Mouse (Mus musculus) colon, adult 2 months (tissue): ENCODE results near the gene Olfr1491. TPM values are rescaled to one million over a fixed set of nuclear protein-coding genes. Genes with fewer than 3 reads are reported as not detected.

Source experiments
- polyA plus RNA-seq: library from polyadenylated mRNA; depleted of rRNA; stranded (reverse); fragments of >200 nt; gene quantifications from 2 replicates; pipeline ENCODE4 v1.2.3, GENCODE M21; 2012; rRNA removed

The Olfr1491 gene
- polyA plus RNA-seq = not detected in 2 replicates

GRCm38 (mm10) chr19:13696968-13697367 lies at the start of gene Olfr1491:
TSS of gene Olfr1491 (plus strand) at chr19:13697268.

GRCm38 (mm10) chr19:13650791-13651190 lies 46.3 kb upstream of the Olfr1491 start, which contains the start of gene Olfr1490:
TSS of gene Olfr1490 (plus strand) at chr19:13651091.

GRCm38 (mm10) chr19:13722978-13723377 lies 25.9 kb downstream of the Olfr1491 start, which contains the start of gene Olfr1493-ps1:
TSS of gene Olfr1493-ps1 (plus strand) at chr19:13723278.

GRCm38 (mm10) chr19:13739428-13739827 lies 42.4 kb downstream of the Olfr1491 start, which contains the start of gene Olfr1494:
TSS of gene Olfr1494 (plus strand) at chr19:13739728.

Other genes with a start within 250 kb of the Olfr1491 start
- not detected in 2 replicates for gene Olfr1472, start 241.2 kb upstream of the Olfr1491 start, polyA plus RNA-seq
- not detected in 2 replicates for gene Olfr1474, start 227.7 kb upstream of the Olfr1491 start, polyA plus RNA-seq
- not detected in 2 replicates for gene Olfr1475, start 217.1 kb upstream of the Olfr1491 start, polyA plus RNA-seq
- gene Olfr1477, start 196.7 kb upstream of the Olfr1491 start, polyA plus RNA-seq = not detected in 2 replicates
- not detected in 2 replicates for gene Olfr1480, start 169.4 kb upstream of the Olfr1491 start, polyA plus RNA-seq
- gene Olfr1484, start 113.8 kb upstream of the Olfr1491 start, polyA plus RNA-seq = not detected in 2 replicates
- gene Olfr1487, start 79.9 kb upstream of the Olfr1491 start, polyA plus RNA-seq = not detected in 2 replicates
- gene Olfr1489, start 65.6 kb upstream of the Olfr1491 start, polyA plus RNA-seq = not detected in 2 replicates
- not detected in 2 replicates for gene Olfr1490, start 46.2 kb upstream of the Olfr1491 start, polyA plus RNA-seq
- gene Olfr1493-ps1, start 26.0 kb downstream of the Olfr1491 start, polyA plus RNA-seq = not detected in 2 replicates
- gene Olfr1494, start 42.5 kb downstream of the Olfr1491 start, polyA plus RNA-seq = not detected in 2 replicates
- gene Olfr1495, start 67.3 kb downstream of the Olfr1491 start, polyA plus RNA-seq = not detected in 2 replicates
- not detected in 2 replicates for gene Olfr1496, start 80.6 kb downstream of the Olfr1491 start, polyA plus RNA-seq
- gene Olfr1497, start 100.9 kb downstream of the Olfr1491 start, polyA plus RNA-seq = not detected in 2 replicates
- not detected in 2 replicates for gene Olfr1499, start 122.2 kb downstream of the Olfr1491 start, polyA plus RNA-seq
- not detected in 2 replicates for gene Olfr1500, start 133.2 kb downstream of the Olfr1491 start, polyA plus RNA-seq
- not detected in 2 replicates for gene Olfr1501, start 153.4 kb downstream of the Olfr1491 start, polyA plus RNA-seq
- not detected in 2 replicates for gene Olfr1502, start 164.5 kb downstream of the Olfr1491 start, polyA plus RNA-seq
- not detected in 2 replicates for gene Olfr1504, start 200.7 kb downstream of the Olfr1491 start, polyA plus RNA-seq
- gene Olfr1505, start 216.3 kb downstream of the Olfr1491 start, polyA plus RNA-seq = not detected in 2 replicates